Mouse (Mus musculus) liver, embryonic 14.5 days (tissue): ENCODE results near the gene Dnaja4.

Source experiments
- CTCF ChIP-seq: IDR thresholded peaks from 2 replicates; pipeline ENCODE4 v1.5.1; 2016; ENCODE audit warnings: antibody characterized with exemption, low read depth, control low read depth
- EP300 ChIP-seq: IDR thresholded peaks from 2 replicates; pipeline ENCODE4 v1.6.1; 2016; ENCODE audit warnings: antibody characterized with exemption, low read depth

GRCm38 (mm10) chr9:54705561-54705960, 6.9 kb downstream of the Dnaja4 start:
- TF ChIP-seq CTCF (no peak), EP300 (no peak)
